Mouse (Mus musculus) MN1 (cell line): Measurements from ENCODE around the gene Nagk.
"Not testable (repeated sequence)": the region's sequence is repeated elsewhere in the genome, so short reads cannot be mapped to it uniquely, and the experiment has no call there.

Experiments
- DNase-seq: peaks from one replicate; pipeline ENCODE4 v3.0.0-alpha.2; 2016; ENCODE audit warnings: low spot score

Nagk gene

GRCm38 (mm10) chr6:83794760-83795296, at the start of gene Nagk:
Gene Nagk, plus strand, starts transcription at chr6:83794982.
- peak; percentile 96 for DNase-seq

DNA sequence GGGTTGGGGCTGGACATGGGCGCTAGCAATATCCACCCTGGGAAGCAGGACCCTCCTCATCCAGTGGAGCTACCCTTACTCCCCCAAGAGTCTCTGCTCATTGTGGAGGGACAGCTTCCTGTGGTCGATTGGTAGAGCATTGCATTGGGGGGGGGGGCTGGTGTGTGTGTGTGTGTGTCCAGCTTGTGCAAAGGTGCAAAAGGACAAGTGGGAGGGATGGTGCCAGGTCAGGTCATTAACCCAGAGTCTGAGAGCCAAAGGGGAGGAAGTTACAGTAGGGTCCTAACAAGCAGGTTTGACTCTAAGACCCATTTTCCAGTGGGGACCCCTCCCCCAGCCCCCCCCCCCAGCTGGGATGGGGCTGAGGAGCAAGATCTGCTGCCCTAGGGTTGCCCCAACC, 49.3 kb upstream of the Nagk start:
- DNase-seq, result no peak

DNA sequence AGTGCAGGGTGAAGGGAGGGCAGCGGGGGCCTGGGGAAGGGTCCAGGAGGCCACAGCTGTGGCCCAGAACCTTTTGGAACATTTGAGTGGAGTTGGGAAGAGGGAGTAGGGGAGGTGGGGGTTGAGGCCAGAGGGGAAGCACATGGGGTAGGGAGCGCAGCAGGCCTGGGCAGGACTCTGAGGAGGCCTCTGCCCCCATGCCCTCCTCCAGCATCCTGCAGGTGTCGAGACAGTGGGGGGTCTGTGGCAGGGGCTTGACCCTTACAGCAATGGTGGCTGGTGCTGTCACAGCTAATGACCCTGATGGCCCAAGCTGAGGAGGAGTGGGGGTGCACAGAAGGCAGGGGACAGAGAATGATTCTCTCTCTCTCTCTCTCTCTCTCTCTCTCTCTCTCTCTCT, 45.5 kb upstream of the Nagk start:
- no peak for DNase-seq

- peak; percentile 54 for DNase-seq
Measured at GRCm38 (mm10) chr6:83750171-83750684, 44.6 kb upstream of the Nagk start.

DNA sequence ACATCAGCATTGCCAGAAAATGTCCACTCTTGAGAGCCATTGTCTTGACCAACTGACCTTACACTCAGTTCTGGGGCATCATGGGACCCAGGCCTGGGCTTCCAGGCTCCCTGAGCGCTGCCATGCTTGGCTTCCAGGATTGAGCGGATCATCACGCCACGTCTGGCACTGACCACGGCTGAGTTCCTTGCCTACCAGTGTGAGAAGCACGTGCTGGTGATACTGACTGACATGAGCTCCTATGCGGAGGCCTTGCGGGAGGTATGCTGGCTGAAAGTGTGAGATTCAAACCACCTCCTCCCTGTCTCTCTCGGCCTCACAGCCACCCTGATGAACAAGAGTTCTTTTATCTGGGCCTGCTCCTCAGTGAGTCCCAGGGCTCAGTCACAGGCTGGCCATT, 38.7 kb upstream of the Nagk start:
- no peak for DNase-seq

- no peak for DNase-seq
Measured at GRCm38 (mm10) chr6:83762344-83762743, 32.4 kb upstream of the Nagk start, which contains the start of gene Ankrd53. Gene Ankrd53, plus strand, starts transcription at chr6:83762644.

GRCm38 (mm10) chr6:83762880-83763431, 31.8 kb upstream of the Nagk start:
- DNase-seq, result no peak

DNA sequence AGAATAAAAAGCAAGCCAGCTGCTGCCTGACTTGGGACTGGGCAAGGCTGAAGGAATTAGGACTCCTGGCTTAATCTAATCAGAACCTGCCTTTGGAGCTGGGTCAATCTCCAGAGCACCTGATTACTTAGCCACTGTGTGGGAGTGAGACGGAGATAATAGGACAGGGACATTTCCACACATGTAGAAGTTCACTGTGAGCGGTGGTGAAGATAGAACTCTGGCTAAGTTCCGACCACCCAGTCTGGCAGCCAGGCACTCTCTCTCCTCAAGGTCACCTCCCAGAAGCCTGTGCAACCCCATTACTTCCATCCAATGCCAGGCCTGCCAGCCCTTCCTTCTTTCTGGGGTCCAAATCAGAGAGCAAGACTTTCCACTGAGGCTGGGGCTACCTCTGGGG, 27.8 kb upstream of the Nagk start:
- DNase-seq, result no peak

DNA sequence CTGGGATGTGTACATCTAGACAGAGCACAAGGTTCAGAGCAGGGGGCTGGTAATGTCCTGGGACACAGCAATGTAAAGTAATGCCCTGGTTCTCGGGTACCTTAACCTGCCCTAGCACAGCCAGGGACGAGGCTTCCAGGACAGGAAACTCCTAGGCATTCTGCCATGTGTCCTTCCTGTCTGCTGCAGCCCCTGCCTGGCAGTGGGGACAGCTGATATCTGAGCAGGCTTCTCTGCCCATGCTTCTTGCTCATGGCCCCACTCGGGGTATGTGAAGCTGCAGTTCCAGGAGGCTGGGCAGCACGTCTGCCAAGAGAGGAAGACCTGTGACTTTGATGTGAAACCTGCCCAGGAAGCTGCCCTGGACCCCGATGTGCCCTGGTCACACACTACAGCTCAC, 26.3 kb upstream of the Nagk start:
- DNase-seq, result no peak

- peak; percentile 22 for DNase-seq
Measured at GRCm38 (mm10) chr6:83774126-83774525, 20.7 kb upstream of the Nagk start.

DNA sequence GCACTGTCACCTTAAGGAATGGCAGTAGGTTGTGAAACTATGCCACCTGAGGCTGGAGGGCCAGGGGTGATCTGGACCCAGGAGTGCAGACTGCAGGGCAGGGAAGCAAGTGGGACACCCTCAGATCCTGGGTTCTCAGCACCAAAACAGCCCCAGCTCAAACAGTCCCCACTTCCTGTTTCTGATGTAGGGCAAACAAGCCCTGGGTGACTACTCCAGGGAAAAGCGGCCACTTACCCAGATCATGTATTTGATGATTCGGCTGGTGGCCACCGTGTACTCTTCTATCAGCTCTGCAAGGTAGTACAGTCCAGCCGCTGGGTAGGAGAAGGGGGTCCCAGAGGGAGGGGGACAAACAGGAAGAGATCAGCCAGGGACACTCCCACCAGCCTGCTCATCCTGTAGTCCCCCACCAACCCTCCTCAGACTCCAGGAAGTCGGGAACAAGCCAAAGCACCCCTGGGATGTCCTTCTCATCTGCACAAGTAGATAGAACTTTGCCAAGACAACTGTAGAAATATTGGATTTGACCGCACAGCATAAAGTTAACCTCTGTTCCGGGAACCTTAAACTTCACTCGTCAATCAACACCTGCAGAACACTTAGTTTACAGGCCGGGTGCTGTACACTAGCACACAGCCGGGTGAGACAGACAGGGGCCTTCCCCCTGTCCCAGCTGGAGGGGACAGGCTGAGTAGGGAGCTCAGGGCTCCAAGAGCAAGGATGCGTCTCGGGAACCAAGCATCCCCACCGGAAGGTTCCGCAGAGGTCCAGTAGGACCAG, 19.8 kb upstream of the Nagk start:
- no peak for DNase-seq

- DNase-seq, result peak; percentile 93
Measured at GRCm38 (mm10) chr6:83775638-83776293, 19.0 kb upstream of the Nagk start, which contains the start of gene Tex261. Gene Tex261, minus strand, starts transcription at chr6:83775813.

- no peak for DNase-seq
Measured at GRCm38 (mm10) chr6:83778306-83778705, 16.5 kb upstream of the Nagk start.

GRCm38 (mm10) chr6:83779026-83779425, 15.8 kb upstream of the Nagk start:
- peak; percentile 53 for DNase-seq

DNA sequence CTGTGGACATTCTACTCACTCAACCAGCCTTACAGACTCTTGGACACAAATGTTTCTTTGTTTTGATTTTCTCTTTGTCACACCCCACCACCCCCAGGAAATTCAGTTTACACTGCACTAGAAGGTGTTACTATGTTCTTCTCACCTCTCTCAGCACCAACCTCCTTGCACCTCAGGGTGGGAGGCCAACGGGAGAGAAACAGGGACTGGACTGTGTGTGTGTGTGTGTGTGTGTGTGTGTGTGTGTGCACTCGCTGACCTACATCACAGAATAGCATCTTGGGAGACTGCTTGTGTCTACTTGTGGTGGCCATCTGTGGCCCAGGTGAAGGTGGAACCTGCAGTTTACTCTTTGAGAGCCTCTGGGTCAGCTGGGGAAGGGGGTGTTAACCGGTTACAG, 8.4 kb upstream of the Nagk start:
- DNase-seq, result no peak

DNA sequence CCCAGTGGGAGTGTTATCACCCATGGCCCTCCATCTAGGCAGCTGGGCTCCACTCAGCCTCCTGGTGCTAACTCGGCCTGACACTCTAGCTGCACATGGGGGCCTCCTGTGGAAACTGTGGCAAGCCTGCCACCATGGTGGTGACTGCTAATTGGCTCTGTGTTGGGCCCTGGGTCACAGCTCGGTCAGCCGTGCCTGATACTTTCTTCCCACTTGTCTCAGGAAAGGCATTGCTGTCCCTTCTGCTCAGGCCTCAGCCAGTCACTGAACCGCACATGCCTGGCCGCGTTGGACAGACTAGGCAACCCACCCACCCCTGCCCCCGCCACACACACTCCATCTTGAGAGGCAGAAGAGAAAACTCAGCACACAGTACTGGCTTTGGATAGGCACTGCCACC, 6.2 kb upstream of the Nagk start:
- DNase-seq, result no peak

DNA sequence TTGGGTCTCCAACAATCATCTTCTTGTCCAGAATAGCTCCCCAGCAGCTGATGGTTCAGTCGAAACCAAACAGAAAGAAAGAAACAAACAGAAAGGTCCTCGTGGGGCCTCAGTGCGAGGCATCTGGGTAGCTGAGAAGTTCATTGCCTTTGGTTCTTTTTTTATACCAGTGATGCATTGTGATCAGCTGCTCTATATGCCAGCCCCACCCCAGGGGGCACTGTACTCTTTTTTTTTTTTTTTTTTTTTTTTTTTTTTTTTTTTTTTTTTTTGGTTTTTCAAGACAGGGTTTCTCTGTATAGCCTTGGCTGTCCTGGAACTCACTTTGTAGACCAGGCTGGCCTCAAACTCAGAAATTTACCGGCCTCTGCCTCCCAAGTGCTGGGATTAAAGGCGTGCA, 4.2 kb upstream of the Nagk start:
- DNase-seq, result not testable (repeated sequence)

DNA sequence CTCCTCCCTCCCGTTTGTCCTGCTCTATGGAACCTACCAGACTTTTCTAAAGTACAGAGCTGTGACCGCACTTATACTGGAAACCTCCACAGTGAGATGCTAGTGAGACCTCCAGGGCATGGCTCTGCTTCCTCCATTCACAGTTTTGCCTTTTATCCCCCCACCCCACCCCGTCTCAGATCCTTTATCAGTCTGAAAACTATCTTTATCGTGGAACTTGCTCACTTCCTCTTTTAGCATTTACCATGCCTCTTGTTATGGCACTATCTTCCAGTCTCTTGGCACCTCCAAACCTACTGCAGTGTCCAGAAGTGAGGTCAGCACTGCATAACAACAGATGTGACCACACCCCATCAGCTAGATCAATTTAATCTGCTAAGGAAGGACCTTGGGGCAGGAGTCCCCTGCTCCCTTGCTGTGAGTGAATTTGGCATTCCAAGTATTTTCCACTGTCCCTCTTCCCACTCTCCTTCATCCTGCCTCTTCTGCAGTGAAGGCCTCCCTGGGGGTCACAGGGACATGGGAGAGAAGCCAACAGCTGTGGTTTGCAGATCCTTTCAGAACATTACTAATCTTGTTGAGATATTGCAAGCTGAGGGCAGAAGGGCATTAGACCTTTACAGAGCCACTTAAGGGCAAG, 3.4 kb upstream of the Nagk start:
- DNase-seq, result no peak

- DNase-seq, result peak; percentile 55
Measured at GRCm38 (mm10) chr6:83795492-83795900, 714 bp downstream of the Nagk start.

- no peak for DNase-seq
Measured at GRCm38 (mm10) chr6:83796686-83797085, 1.9 kb downstream of the Nagk start.

DNA sequence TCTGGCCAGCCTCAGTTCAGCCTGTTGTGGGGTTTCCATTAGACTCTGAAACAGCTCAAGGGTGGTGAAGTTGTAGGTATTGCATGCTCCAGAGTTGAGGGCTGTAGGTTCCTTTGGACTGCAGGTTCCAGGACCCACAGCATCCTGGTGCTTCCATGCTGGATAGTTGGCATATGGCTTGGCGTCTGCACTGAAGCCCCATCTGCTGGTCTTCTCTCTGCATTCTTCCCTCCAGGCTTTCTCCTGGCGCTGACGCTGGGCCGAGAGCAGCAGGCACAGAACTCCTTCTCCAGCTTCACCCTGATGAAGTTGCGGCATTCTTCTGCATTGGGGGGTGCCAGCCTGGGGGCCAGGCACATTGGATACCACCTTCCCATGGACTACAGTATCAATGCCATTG, 7.3 kb downstream of the Nagk start:
- DNase-seq, result no peak

- no peak for DNase-seq
Measured at GRCm38 (mm10) chr6:83802846-83803245, 8.1 kb downstream of the Nagk start.
